In the genomic region with DNA sequence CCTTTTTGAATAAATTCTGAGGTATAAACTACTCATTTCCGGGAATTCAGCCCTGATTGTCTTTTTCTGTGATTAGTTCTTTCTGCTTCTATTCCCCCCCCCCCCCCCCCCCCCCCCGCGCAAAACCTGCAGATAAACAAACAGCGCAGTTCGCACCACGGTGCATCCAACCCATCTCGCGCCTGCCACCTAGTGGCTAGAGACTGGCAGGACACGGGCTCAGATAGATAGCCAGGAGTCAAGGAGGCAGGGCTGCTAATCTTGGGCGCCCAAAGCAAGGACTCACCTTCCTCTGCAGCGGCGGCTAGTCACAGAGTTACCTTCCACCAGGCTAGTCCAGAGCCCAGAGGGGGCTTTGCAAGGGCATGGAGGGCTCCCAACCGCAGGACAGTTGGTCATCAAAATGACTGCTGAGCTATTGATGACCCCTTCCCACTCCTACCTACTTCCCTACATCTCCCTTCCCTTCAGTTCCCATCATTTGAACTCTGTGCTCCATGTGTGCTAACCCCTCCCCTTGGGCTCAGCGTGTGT, we compare ENCODE assay signal across 9 mouse cellular contexts. TPM values are rescaled to one million over a fixed set of nuclear protein-coding genes. Genes with fewer than 3 reads are reported as not detected.
DNase-seq lines count a peak whose midpoint lies in the region; ATAC-seq lines count a peak whose summit lies in the region.
"Had no signal": no experiment of that assay in that cellular context is flagged by ENCODE, and none has a peak within 500 bp of the region (broad histone marks: within the 10 kb centered on the region; RNA-seq: fewer than 3 reads in every experiment).

No protein-coding gene starts in this region.

- ATAC-seq in heart, embryonic 12.5 days (ENCODE audit: insufficient number of reproducible peaks, low FRiP score) = no peak
- ATAC-seq in frontal cortex, adult (ENCODE audit: low TSS enrichment) = peak; percentile 77; the same call in 1 of the 2 replicates
- ATAC-seq in midbrain, embryonic 13.5 days = peak; percentile 58; the same call in 1 of the 2 replicates

- H3K27ac ChIP-seq in heart, embryonic 12.5 days (ENCODE audit: poor library complexity, severe bottlenecking) = no peak overlapping the region
- no peak overlapping the region for H3K27ac ChIP-seq in midbrain, embryonic 13.5 days

- no peak overlapping the region for H3K4me3 ChIP-seq in heart, embryonic 12.5 days
- H3K4me3 ChIP-seq in midbrain, embryonic 13.5 days (replicated peaks) = no peak overlapping the region
- H3K4me3 ChIP-seq: myocyte had no signal

- H3K4me1 ChIP-seq in heart, embryonic 12.5 days (replicated peaks) = no peaks in the 10 kb centered on the region
- no peaks in the 10 kb centered on the region for H3K4me1 ChIP-seq in midbrain, embryonic 13.5 days (replicated peaks)

- no peaks in the 10 kb centered on the region for H3K36me3 ChIP-seq in heart, embryonic 12.5 days
- H3K36me3 ChIP-seq in midbrain, embryonic 13.5 days = no peaks in the 10 kb centered on the region

- no peak overlapping the region for H3K9ac ChIP-seq in heart, embryonic 12.5 days
- H3K9ac ChIP-seq in midbrain, embryonic 13.5 days (replicated peaks) = 0 out of 2 replicates have a peak overlapping the region, but pooled peaks have one; percentile 1

- WGBS in heart, embryonic 12.5 days = 8% methylated on average over 12 of the region's 14 CpGs
- 8% methylated on average over 12 of the region's 14 CpGs for WGBS in midbrain, embryonic 13.5 days

- DNase-seq in heart, adult 11 months = peak; percentile 97
- DNase-seq in cerebellum, adult 11-12 months = peak; percentile 83
- peak; percentile 90 for DNase-seq in induced T-regulatory cell, adult 2 months (ENCODE audit: low read depth)
- peak; percentile 38 for DNase-seq in left cerebral cortex, adult 11 months (ENCODE audit: low spot score)
- peak; percentile 44 to 77 for DNase-seq in spleen, adult 18-20 months

- H3K9me3 ChIP-seq in heart, embryonic 12.5 days (replicated peaks) = no peaks in the 10 kb centered on the region
- no peaks in the 10 kb centered on the region for H3K9me3 ChIP-seq in midbrain, embryonic 13.5 days

- H3K27me3 ChIP-seq in heart, embryonic 12.5 days (replicated peaks) = peaks cover 58% of the 10 kb centered on the region
- peaks cover 18% of the 10 kb centered on the region for H3K27me3 ChIP-seq in midbrain, embryonic 13.5 days

- no peak overlapping the region for H3K4me2 ChIP-seq in heart, embryonic 12.5 days
- H3K4me2 ChIP-seq in midbrain, embryonic 13.5 days (replicated peaks) = no peak overlapping the region

RNA-seq across cellular contexts. Expression of gene Zfand2a, which starts 20.8 kb away (rescaled TPM):
- 11.2 and 12.7 TPM in 2 replicates for polyA plus RNA-seq in heart, embryonic 12.5 days (2016; fragmentation: Nextera tagmentation; extraction: Ambion mirVana)
- 12.7 and 13.9 TPM in 2 replicates for polyA plus RNA-seq in midbrain, embryonic 13.5 days (2015; fragmentation: Nextera tagmentation; extraction: Ambion mirVana)

RNA-seq across cellular contexts. Expression of gene Uncx, which starts 38.2 kb away (rescaled TPM):
- polyA plus RNA-seq in heart, embryonic 12.5 days (2016; fragmentation: Nextera tagmentation; extraction: Ambion mirVana) = 0.09 TPM in 1 of 2 replicates, not detected in the other
- polyA plus RNA-seq in midbrain, embryonic 13.5 days (2015; fragmentation: Nextera tagmentation; extraction: Ambion mirVana) = 48.5 and 58.7 TPM in 2 replicates
- polyA plus RNA-seq: myocyte had no signal

RNA-seq across cellular contexts. Expression of gene 3110082I17Rik, which starts 44.8 kb away (rescaled TPM):
- 21.3 and 21.6 TPM in 2 replicates for polyA plus RNA-seq in heart, embryonic 12.5 days (2016; fragmentation: Nextera tagmentation; extraction: Ambion mirVana)
- polyA plus RNA-seq in midbrain, embryonic 13.5 days (2015; fragmentation: Nextera tagmentation; extraction: Ambion mirVana) = 17.3 and 19.5 TPM in 2 replicates

Comparison
In these comparisons a context has a peak if more than half of its experiments do, and no peak if none do; other contexts are left out.
1. DNase-seq: peak in every context shown above with its lines; median percentile 97 in heart, adult 11 months; 90 in induced T-regulatory cell, adult 2 months; 83 in cerebellum, adult 11-12 months; 60 in spleen, adult 18-20 months; 38 in left cerebral cortex, adult 11 months.
2. RNA of gene Uncx, which starts 38.2 kb away (polyA plus RNA-seq): 48.5 to 58.7 TPM in midbrain, embryonic 13.5 days; 0.09 TPM in heart, embryonic 12.5 days; every median in the first group is over 10 times any median in the second.